Mouse (Mus musculus) G1E (cell line): ENCODE results near the gene Mypn. TPM values are rescaled to one million over a fixed set of nuclear protein-coding genes. Genes with fewer than 3 reads are reported as not detected.

Experiments used
- ATAC-seq: 2 replicates; pipeline ENCODE4 v1.8.0; 2016; ENCODE audit warnings: mild to moderate bottlenecking; ENCODE audit not compliant: insufficient number of reproducible peaks, poor library complexity, low FRiP score, severe bottlenecking; ENCODE audit errors: extremely low read depth
- DNase-seq: peaks from one replicate; pipeline ENCODE4 v3.0.0; 2012; ENCODE audit warnings: low spot score
- H3K27me3 ChIP-seq: 2 replicates; pipeline ENCODE4 v1.6.1; 2012; ENCODE audit warnings: mild to moderate bottlenecking, low read length, inconsistent platforms; ENCODE audit not compliant: insufficient read depth
- H3K36me3 ChIP-seq: replicated peaks from 2 replicates; pipeline ENCODE3; 2012; ENCODE audit warnings: mild to moderate bottlenecking, inconsistent platforms
- H3K4me1 ChIP-seq: 2 replicates; pipeline ENCODE4 v1.6.1; 2012; ENCODE audit warnings: low read depth, low read length, inconsistent platforms, mixed read lengths; ENCODE audit not compliant: insufficient read depth
- H3K4me3 ChIP-seq: 2 replicates; pipeline ENCODE4 v1.5.1; 2012; ENCODE audit warnings: low read depth, mild to moderate bottlenecking, inconsistent platforms, low read length, moderate library complexity, mixed read lengths
- H3K9me3 ChIP-seq: replicated peaks from 2 replicates; pipeline ENCODE4 v1.6.1; 2012; ENCODE audit warnings: inconsistent platforms
- CTCF ChIP-seq: IDR thresholded peaks from 2 replicates; pipeline ENCODE4 v1.5.1; 2012; ENCODE audit warnings: low read depth, low read length, inconsistent platforms, mixed read lengths
- GATA1 ChIP-seq: IDR thresholded peaks from 2 replicates; pipeline ENCODE4 v1.6.1; 2012; ENCODE audit warnings: borderline replicate concordance, low read length, inconsistent platforms, mixed read lengths
- GATA2 ChIP-seq: IDR thresholded peaks from 2 replicates; pipeline ENCODE4 v1.6.1; 2012; ENCODE audit warnings: low read depth, low read length, inconsistent platforms, borderline replicate concordance
- POLR2AphosphoS5 ChIP-seq: IDR thresholded peaks from 2 replicates; pipeline ENCODE4 v1.6.1; 2012; ENCODE audit warnings: low read depth, low read length, inconsistent platforms; ENCODE audit not compliant: insufficient replicate concordance
- TAL1 ChIP-seq: conservative IDR thresholded peaks from 2 replicates; pipeline ENCODE4 v1.6.1; 2012; ENCODE audit warnings: low read depth, low read length, inconsistent platforms, mixed read lengths
- polyA plus RNA-seq: library from polyadenylated mRNA; stranded (reverse); fragments of >175 nt; gene quantifications from 2 replicates; pipeline ENCODE4 v1.2.3, GENCODE M21; 2012
- total RNA-seq, 2 experiments: library from RNA; stranded (forward) in 1 of 2; stranded (reverse) in 1 of 2; fragments of 200-1000 nt in 1 of 2; fragments of >200 nt in 1 of 2; fragmentation: Nextera tagmentation in 1 of 2; gene quantifications; 2 replicates each; pipeline ENCODE4 v1.2.3; 2014 to 2017

Gene Mypn
- total and polyA plus RNA-seq, 3 experiments, result not detected

DNA sequence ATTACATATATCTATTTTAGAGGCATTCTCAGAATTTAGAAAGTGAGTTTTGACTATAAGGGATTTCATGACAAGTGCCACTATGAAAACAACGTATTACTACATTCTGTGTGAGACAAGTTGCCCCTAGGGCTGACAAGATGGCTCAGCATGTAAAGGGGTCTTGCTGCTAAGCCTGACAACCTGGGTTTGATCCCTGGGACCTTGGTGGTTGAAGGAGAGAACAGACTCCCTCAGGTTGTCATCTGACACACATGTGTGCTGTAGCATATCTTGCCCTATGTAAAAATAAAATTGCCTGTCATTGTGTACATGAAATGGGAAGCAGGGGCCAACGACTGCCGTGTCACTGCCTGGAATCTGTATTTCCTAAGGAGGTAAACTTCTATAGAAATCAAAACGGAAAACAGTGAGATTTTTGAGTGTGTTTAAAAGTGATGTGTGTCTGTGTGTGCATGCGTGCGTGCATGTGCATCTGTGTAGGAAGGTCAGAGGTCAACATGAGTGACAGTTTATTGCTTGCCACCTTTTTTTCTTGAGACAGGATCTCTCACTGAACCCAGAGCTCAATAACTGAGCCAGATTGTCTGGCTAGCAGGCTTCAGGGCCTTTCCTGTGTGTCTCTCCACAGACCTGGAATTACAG is 89.9 kb downstream of the Mypn start:
- no peak for DNase-seq
- H3K27me3 ChIP-seq, result no peaks in the 10 kb centered on the region
- no peaks in the 10 kb centered on the region for H3K9me3 ChIP-seq
- no peak for TF ChIP-seq CTCF
- no peak for TF ChIP-seq TAL1
- TF ChIP-seq GATA2, result no peak
- no peak for TF ChIP-seq POLR2AphosphoS5
- no peak for TF ChIP-seq GATA1
- H3K36me3 ChIP-seq, result no peaks in the 10 kb centered on the region
- H3K4me3 ChIP-seq, result no peak overlapping the region
- H3K4me1 ChIP-seq, result no peaks in the 10 kb centered on the region
- ATAC-seq, result no peak

DNA sequence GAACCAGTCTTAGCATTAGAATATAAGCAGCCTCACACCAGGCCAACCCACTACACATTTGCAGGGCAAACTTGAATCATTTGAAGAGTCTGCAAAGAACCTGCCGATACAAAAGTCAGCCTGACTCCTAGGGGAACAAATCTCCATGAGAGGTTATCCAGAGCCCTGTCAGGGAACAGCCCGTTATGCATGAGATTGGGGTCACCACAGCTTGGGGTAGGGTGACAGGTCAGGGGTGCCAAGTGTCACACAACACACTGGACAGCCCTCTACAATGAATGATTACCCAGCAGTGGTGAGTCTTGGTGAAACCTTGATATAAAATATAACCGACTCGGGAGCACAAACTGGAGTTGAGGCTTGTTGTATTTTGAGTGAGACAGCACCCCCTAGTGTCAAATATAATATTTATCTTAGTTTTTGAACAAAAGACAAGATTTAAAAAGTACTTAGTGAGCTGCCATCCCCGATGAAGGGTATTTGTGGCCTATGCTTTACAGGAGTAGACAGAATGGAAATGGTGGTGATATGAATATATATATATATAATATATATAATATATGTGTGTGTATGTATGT is 90.6 kb downstream of the Mypn start:
- no peaks in the 10 kb centered on the region for H3K9me3 ChIP-seq
- DNase-seq (no peak), ATAC-seq (no peak)
- no peak overlapping the region for H3K4me3 ChIP-seq
- H3K4me1 ChIP-seq, result no peaks in the 10 kb centered on the region
- H3K36me3 ChIP-seq, result no peaks in the 10 kb centered on the region
- TF ChIP-seq TAL1, result no peak
- TF ChIP-seq GATA2, result no peak
- TF ChIP-seq GATA1, result no peak
- TF ChIP-seq CTCF, result no peak
- TF ChIP-seq POLR2AphosphoS5, result no peak
- no peaks in the 10 kb centered on the region for H3K27me3 ChIP-seq

DNA sequence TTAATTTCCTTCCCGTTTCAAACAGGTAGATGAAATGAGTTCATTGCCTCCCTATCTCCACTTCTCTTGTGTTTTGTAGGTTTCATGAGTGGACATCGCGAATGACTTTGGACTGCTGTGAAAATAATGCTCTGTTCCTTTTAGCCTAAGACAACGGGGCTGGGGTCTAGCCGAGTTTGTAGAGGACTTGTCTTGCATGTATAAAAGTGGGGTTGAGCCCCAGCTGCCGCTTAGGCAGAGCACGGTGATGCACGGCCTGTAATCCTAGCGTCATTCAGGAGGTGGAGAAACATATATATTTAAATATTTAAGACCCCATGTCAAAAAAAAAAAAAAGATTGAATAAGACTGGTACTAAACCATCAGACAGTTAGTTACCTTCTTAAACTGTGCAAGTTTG is 103.1 kb downstream of the Mypn start:
- ATAC-seq (no peak), DNase-seq (no peak)
- Histone ChIP-seq H3K4me1 (no peaks in the 10 kb centered on the region), H3K36me3 (no peaks in the 10 kb centered on the region), H3K27me3 (peaks cover 3% of the 10 kb centered on the region; the same call in 1 of the 2 replicates), H3K9me3 (no peaks in the 10 kb centered on the region), H3K4me3 (no peak overlapping the region)
- TF ChIP-seq TAL1 (no peak), GATA2 (no peak), POLR2AphosphoS5 (no peak), GATA1 (no peak), CTCF (no peak)

DNA sequence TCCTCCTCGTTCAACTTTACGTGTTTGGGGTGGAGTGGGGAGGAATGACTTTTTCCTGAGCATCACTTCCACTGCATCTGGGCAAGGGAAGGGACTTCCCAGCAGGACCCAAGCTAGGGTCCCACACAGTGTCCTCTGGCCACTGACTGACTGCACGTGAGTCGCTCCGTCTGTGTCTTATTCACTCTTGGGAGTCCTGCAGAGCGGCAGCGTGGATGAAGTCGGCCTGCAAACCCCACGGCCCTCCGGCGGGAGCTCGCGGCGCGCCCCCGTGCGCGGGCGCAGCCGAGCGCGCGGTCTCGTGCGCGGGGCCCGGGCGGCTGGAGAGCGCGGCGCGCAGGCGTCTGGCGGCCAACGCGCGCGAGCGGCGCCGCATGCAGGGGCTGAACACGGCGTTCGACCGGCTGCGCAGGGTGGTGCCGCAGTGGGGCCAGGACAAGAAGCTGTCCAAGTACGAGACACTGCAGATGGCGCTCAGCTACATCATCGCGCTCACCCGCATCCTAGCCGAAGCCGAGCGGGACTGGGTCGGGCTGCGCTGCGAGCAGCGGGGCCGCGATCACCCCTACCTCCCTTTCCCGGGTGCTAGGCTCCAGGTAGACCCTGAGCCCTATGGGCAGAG is 103.7 kb downstream of the Mypn start:
- no peak for ATAC-seq
- Histone ChIP-seq H3K36me3 (no peaks in the 10 kb centered on the region), H3K4me3 (no peak overlapping the region), H3K9me3 (no peaks in the 10 kb centered on the region), H3K27me3 (peaks cover 3% of the 10 kb centered on the region; the same call in 1 of the 2 replicates), H3K4me1 (no peaks in the 10 kb centered on the region)
- DNase-seq, result no peak
- no peak for TF ChIP-seq TAL1
- no peak for TF ChIP-seq CTCF
- TF ChIP-seq GATA2, result no peak
- TF ChIP-seq GATA1, result no peak
- no peak for TF ChIP-seq POLR2AphosphoS5

DNA sequence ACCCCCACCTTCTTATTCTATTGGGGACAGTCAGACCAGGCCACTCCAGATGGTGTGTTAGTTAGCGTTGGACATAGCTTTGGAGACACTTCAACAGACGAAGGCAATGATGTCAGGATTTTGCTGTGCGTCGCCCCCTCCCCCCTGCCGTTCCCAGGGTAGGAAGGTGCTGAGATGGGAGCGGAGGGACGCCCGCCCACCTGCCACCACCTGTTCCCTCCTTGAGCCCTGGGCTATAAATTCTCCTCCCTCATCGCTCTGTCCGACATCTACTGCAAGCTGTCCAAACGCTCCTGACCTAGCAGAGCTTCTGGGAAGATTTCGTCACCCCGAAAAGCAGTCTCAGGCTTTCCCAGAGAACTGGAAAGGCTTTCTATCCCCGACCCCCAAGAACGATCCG is 104.2 kb downstream of the Mypn start, which contains the start of gene Atoh7:
TSS of gene Atoh7 (plus strand) at position 131 of the 400 bp plus-strand sequence.
- no peak within 1 kb of the TSS for H3K4me3 ChIP-seq
- H3K27me3 ChIP-seq, result peaks cover 3% of the 10 kb centered on the region; the same call in 1 of the 2 replicates
- H3K4me1 ChIP-seq, result no peaks in the 10 kb centered on the region
- H3K36me3 ChIP-seq, result no peaks in the 10 kb centered on the region
- ATAC-seq (no peak), DNase-seq (no peak)
- no peaks in the 10 kb centered on the region for H3K9me3 ChIP-seq
- TF ChIP-seq GATA2 (no peak), TAL1 (no peak), GATA1 (no peak), POLR2AphosphoS5 (no peak), CTCF (no peak)

GRCm38 (mm10) chr10:63098191-63098590 is 105.6 kb downstream of the Mypn start:
- H3K9me3 ChIP-seq, result no peaks in the 10 kb centered on the region
- H3K4me3 ChIP-seq, result no peak overlapping the region
- no peaks in the 10 kb centered on the region for H3K4me1 ChIP-seq
- ATAC-seq (no peak), DNase-seq (no peak)
- peaks cover 3% of the 10 kb centered on the region; the same call in 1 of the 2 replicates for H3K27me3 ChIP-seq
- no peaks in the 10 kb centered on the region for H3K36me3 ChIP-seq
- TF ChIP-seq GATA1, result no peak
- TF ChIP-seq CTCF, result no peak
- no peak for TF ChIP-seq GATA2
- no peak for TF ChIP-seq POLR2AphosphoS5
- no peak for TF ChIP-seq TAL1
